Mouse (Mus musculus) kidney, adult 2 months (tissue): ENCODE measurements around the gene Homer3.

Experiments used
- CTCF ChIP-seq: fragments of 200-500 bp; conservative IDR thresholded peaks from 2 replicates; pipeline ENCODE4 v1.5.1; 2011; ENCODE audit warnings: low read depth, mild to moderate bottlenecking, control low read depth, low read length, moderate library complexity, mixed read lengths; ENCODE audit not compliant: insufficient read depth, insufficient read length
- POLR2A ChIP-seq: fragments of 200-500 bp; IDR thresholded peaks from one replicate; pipeline ENCODE4 v1.6.1; 2011; ENCODE audit warnings: low read depth, low read length, control low read depth

- TF ChIP-seq CTCF (peak; percentile 45), POLR2A (no peak)
Measured at GRCm38 (mm10) chr8:70268799-70269565, 13.6 kb upstream of the Homer3 start.
